Mouse (Mus musculus) midbrain, embryonic 16.5 days (tissue): ENCODE results near the gene Lman2l. TPM values are rescaled to one million over a fixed set of nuclear protein-coding genes. Genes with fewer than 3 reads are reported as not detected.

Experiments
- ATAC-seq: fragments of 200-750 bp; cut with Nextera tagmentation; 2 replicates; pipeline ENCODE4 v1.8.0; 2017; ENCODE audit warnings: moderate TSS enrichment
- H3K27ac ChIP-seq: fragments of 300-500 bp; sonication (generic); 2 replicates; pipeline ENCODE4 v1.5.1; 2014; ENCODE audit warnings: mild to moderate bottlenecking, low read length, mixed read lengths
- H3K27me3 ChIP-seq: fragments of 300-500 bp; sonication (generic); 2 replicates; pipeline ENCODE4 v1.6.1; 2014; ENCODE audit warnings: low read depth, low read length, mixed read lengths; ENCODE audit not compliant: control insufficient read depth, insufficient read depth
- H3K36me3 ChIP-seq: fragments of 300-500 bp; sonication (generic); 2 replicates; pipeline ENCODE4 v1.6.1; 2014; ENCODE audit warnings: mild to moderate bottlenecking, low read length, moderate library complexity, mixed read lengths; ENCODE audit not compliant: control insufficient read depth, insufficient read depth
- H3K4me1 ChIP-seq: fragments of 300-500 bp; sonication (generic); 2 replicates; pipeline ENCODE4 v1.6.1; 2014; ENCODE audit warnings: mild to moderate bottlenecking, low read length, mixed read lengths; ENCODE audit not compliant: control insufficient read depth, insufficient read depth
- H3K4me2 ChIP-seq: fragments of 300-500 bp; sonication (generic); 2 replicates; pipeline ENCODE4 v1.6.1; 2014; ENCODE audit warnings: mild to moderate bottlenecking, low read length, mixed read lengths
- H3K4me3 ChIP-seq: fragments of 300-500 bp; sonication (generic); 2 replicates; pipeline ENCODE4 v1.5.1; 2014; ENCODE audit warnings: low read depth, mild to moderate bottlenecking, low read length, moderate library complexity, mixed read lengths
- H3K9ac ChIP-seq: fragments of 300-500 bp; sonication (generic); 2 replicates; pipeline ENCODE4 v1.6.1; 2014; ENCODE audit warnings: low read depth, low read length, mixed read lengths
- H3K9me3 ChIP-seq: fragments of 300-500 bp; sonication (generic); replicated peaks from 2 replicates; pipeline ENCODE4 v1.6.1; 2014; ENCODE audit warnings: mild to moderate bottlenecking, low read length, mixed read lengths; ENCODE audit not compliant: control insufficient read depth, poor library complexity, severe bottlenecking
- WGBS: fragments of 180-500 bp; shearing (Covaris S2); extraction: QIAGEN DNeasy Blood & Tissue Kit; methylation state at CpG from one replicate; pipeline ENCODE4 v1.1.7; 2014; 5-methylcytosine and 5-hydroxymethylcytosine counted together
- polyA plus RNA-seq: library from polyadenylated mRNA; unstranded; fragments of >200 nt; fragmentation: Nextera tagmentation; extraction: Ambion mirVana; gene quantifications from 2 replicates; pipeline ENCODE4 v1.2.1, GENCODE M21; 2015

The Lman2l gene
- polyA plus RNA-seq, 1 experiment from 2014 or later = 65.7 TPM

DNA sequence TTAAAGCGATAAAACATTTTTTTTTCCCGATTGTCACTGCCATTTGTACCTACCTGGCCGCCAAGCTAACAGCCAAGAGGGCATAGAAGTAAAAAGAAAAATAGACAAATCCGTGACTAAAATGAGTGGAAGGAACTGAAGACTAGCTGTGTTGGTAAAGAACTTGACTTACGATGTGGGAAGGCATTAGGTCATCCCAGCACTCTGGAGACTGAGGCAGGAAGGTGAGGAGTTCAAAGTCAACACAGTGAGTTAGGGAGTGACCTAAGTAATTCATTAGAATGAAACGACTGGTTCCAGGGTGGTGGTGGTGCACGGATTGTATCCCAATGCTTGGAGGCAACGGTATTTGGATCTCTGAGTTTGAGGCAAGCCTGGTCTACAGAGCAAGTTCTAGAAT, 437 bp upstream of the Lman2l start:
- H3K9me3 ChIP-seq = no peaks in the 10 kb centered on the region
- H3K9ac ChIP-seq = 0 out of 2 replicates have a peak overlapping the region, but pooled peaks have one; percentile 4
- H3K4me1 ChIP-seq = peaks cover 12% of the 10 kb centered on the region
- no peaks in the 10 kb centered on the region for H3K27me3 ChIP-seq
- peak; percentile 43 for ATAC-seq
- 41% methylated on average over 8 of the region's 8 CpGs for WGBS
- peaks cover 5% of the 10 kb centered on the region; the same call in 1 of the 2 replicates for H3K36me3 ChIP-seq
- peak overlapping the region; percentile 85 for H3K4me3 ChIP-seq
- peak overlapping the region; percentile 45 for H3K4me2 ChIP-seq
- peak overlapping the region; percentile 75 for H3K27ac ChIP-seq

DNA sequence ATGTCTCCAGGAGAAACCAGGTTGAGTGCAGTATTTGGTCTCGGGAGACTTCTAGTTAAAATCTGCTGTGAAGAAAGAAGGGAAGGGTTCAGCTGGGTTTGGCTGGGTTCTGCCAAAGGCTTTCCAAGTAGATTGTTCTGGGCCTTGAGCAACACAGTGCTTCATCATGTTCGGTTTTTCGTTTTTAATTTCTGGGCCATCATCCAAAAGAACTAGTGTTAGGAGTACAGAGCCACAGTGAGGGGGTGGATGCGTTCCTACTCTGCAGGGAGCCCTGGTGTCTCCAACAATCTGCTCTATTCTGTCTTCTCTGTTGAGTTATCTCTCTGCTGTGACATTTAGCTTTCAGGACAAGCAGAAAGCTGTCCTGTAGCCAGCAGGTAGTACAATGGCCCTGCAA, 4.0 kb downstream of the Lman2l start:
- Histone ChIP-seq H3K27ac (no peak overlapping the region), H3K4me3 (no peak overlapping the region), H3K27me3 (no peaks in the 10 kb centered on the region), H3K36me3 (peaks cover 26% of the 10 kb centered on the region), H3K4me2 (no peak overlapping the region), H3K9me3 (no peaks in the 10 kb centered on the region), H3K9ac (no peak overlapping the region), H3K4me1 (peaks cover 12% of the 10 kb centered on the region)
- 89% methylated on average over 4 of the region's 4 CpGs for WGBS
- no peak for ATAC-seq

DNA sequence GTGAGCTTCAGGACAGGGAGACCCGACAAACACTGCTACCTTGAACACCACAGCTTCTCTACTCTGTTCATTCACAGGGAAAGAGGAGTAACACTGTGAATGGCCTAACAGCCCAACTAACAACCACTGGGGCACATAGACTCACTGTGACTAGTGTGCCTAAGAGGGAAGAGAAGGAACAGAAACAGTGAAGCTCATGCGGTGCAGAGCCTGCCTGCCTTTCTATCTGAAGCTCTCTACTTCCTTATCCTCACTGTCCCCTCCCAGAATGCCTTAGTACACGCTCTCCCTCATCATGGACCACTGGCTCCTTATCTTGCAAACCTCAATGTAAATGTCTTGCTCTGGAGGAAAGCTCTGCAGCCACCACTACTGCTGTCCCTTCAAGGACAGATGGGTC, 7.8 kb downstream of the Lman2l start:
- 93% methylated on average over 3 of the region's 3 CpGs for WGBS
- H3K4me1 ChIP-seq = no peaks in the 10 kb centered on the region
- H3K36me3 ChIP-seq = peaks cover 33% of the 10 kb centered on the region

DNA sequence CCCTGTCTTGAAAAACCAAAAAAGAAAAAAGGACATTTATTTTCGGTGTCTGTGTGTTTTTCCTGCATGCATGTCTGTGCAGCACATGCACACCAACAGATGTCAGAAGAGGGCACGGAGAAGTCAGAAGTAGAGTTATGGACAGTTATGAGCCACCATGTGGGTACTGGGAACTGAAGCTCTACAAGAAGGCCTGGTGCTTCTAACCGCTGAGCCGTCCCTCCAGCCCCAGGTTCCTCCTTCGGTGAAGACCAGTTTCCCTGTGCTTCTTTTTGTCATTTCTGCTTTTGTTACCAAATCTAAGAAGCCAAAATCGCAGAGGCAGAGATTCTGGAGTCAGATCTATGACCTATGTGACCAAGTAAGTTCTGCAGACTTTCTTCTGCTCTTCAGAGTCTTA, 8.6 kb downstream of the Lman2l start:
- no peak overlapping the region for H3K4me3 ChIP-seq
- H3K4me1 ChIP-seq = no peaks in the 10 kb centered on the region
- H3K36me3 ChIP-seq = peaks cover 31% of the 10 kb centered on the region
- H3K4me2 ChIP-seq = no peak overlapping the region
- no peak for ATAC-seq
- no peaks in the 10 kb centered on the region for H3K27me3 ChIP-seq
- no peak overlapping the region for H3K9ac ChIP-seq
- H3K9me3 ChIP-seq = no peaks in the 10 kb centered on the region
- 98% methylated on average over 6 of the region's 6 CpGs for WGBS
- H3K27ac ChIP-seq = no peak overlapping the region

More for the DNA sequence above, 7.8 kb downstream of the Lman2l start:
- no peak overlapping the region for H3K4me2 ChIP-seq
- H3K4me3 ChIP-seq = no peak overlapping the region
- ATAC-seq = no peak
- no peak overlapping the region for H3K27ac ChIP-seq
- H3K9me3 ChIP-seq = no peaks in the 10 kb centered on the region
- no peaks in the 10 kb centered on the region for H3K27me3 ChIP-seq
- H3K9ac ChIP-seq = no peak overlapping the region

DNA sequence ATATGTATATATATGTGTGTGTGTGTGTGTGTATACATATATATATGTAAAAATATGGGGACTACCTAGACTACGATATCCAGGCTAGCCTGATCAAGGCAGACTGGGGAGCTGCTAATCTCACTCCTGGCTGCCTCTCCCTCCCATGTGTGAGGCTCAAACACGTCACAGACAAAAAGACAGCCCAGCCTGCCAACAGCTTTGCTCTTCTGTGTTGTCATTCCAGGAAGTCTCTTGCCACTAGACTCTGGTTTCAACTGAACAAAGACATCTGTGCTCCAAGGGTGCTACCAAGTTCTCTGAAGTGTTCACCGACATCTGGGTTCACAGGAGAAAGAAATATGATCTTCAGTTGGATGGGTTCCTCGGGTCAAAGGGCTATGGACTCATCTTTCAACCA, 10.0 kb downstream of the Lman2l start:
- 80% methylated on average over 4 of the region's 4 CpGs for WGBS
- no peaks in the 10 kb centered on the region for H3K9me3 ChIP-seq
- no peaks in the 10 kb centered on the region for H3K27me3 ChIP-seq
- no peak overlapping the region for H3K9ac ChIP-seq
- peaks cover 36% of the 10 kb centered on the region for H3K36me3 ChIP-seq
- H3K4me2 ChIP-seq = no peak overlapping the region
- ATAC-seq = no peak
- no peak overlapping the region for H3K27ac ChIP-seq
- no peaks in the 10 kb centered on the region for H3K4me1 ChIP-seq
- H3K4me3 ChIP-seq = no peak overlapping the region

DNA sequence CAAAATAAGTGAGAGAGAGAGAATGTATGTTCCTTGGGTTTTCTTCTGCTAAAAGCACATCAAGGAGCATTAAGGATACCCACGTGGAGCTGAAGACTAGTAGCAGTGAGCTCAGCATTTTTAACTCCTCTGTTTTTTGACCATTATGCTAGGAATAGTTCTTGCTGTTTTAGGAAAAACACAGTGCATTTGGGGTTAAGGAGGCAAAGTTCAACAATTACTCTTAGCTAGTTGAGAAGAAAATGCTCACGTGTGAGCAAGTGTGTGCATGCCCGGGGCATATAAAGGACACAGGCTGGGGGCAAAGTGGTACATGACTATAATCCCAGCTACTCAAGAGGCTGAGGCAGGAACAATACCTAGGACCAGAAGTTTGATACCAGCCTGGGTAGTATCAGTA, 11.5 kb downstream of the Lman2l start:
- Histone ChIP-seq H3K4me3 (no peak overlapping the region), H3K4me2 (no peak overlapping the region), H3K9me3 (no peaks in the 10 kb centered on the region), H3K27ac (no peak overlapping the region), H3K27me3 (no peaks in the 10 kb centered on the region), H3K9ac (no peak overlapping the region), H3K4me1 (no peaks in the 10 kb centered on the region), H3K36me3 (peaks cover 36% of the 10 kb centered on the region)
- ATAC-seq = no peak
- WGBS = 96% methylated on average over 3 of the region's 3 CpGs

DNA sequence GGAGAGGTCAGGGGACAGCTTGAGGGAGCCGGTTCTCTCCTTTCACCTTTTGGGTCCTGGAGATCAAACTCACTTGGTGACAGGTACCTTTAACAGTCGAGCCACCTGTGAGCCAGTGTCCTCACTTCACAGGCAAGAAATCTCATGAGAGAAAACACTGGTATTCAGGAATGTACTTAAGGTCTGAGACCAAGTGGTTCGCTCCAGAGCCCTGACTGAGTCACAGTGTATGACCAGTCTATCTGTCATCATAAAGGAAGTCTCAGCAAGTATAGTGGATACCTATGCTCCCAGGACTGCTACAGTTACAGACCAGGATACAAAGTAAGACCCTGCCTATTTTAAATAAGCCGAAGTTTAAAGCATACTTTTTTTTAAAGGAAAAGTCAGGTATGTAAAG, 12.1 kb downstream of the Lman2l start:
- 91% methylated on average over 4 of the region's 4 CpGs for WGBS
- H3K36me3 ChIP-seq = peaks cover 39% of the 10 kb centered on the region
- no peak overlapping the region for H3K9ac ChIP-seq

DNA sequence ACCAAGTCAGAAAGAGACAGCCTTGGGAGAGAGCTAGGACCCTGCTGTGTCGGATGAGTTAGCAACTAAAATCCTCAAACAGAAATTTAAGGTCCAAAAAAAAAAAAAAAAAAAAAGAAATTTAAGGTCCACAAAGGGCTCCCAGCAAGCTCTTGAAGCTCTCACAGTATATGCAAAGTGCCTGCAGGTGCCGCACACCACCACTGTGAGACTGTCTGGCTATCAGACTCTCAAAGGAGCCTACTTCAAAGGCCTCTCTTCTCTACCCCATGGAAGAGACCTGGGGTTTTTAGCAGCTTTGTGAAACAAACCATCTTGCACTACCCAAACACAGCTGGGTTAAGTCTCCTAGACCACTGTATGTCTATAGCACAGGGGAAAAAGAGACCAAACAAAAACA, 15.6 kb downstream of the Lman2l start:
- Histone ChIP-seq H3K4me1 (no peaks in the 10 kb centered on the region), H3K4me3 (no peak overlapping the region), H3K9ac (no peak overlapping the region), H3K9me3 (no peaks in the 10 kb centered on the region), H3K27ac (no peak overlapping the region), H3K4me2 (no peak overlapping the region), H3K27me3 (no peaks in the 10 kb centered on the region), H3K36me3 (peaks cover 45% of the 10 kb centered on the region)
- WGBS = 88% methylated on average over 2 of the region's 2 CpGs
- no peak for ATAC-seq

More for the DNA sequence above, 12.1 kb downstream of the Lman2l start:
- Histone ChIP-seq H3K4me2 (no peak overlapping the region), H3K27me3 (no peaks in the 10 kb centered on the region), H3K9me3 (no peaks in the 10 kb centered on the region), H3K27ac (no peak overlapping the region), H3K4me1 (no peaks in the 10 kb centered on the region), H3K4me3 (no peak overlapping the region)
- ATAC-seq = no peak

DNA sequence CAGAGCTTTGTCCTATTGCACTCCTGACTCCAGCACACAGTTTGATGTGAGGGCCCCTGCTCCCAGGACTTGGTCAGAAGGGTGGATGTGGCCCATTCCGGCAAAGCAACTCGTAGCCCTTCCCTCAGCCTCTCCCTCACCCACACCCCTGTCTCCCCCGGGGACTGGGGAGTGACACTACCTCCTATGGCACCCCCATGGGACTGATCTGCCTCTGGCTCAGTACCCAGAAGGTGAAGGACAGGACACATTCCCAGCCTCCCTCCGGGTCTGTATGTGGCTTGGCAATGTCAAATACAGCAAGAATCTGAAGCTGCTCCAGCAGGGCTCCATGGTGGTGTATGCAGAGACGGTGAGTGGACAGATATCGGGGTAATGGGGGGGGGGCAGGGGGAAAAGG, 40.5 kb downstream of the Lman2l start:
- 79% methylated on average over 6 of the region's 6 CpGs for WGBS
- H3K4me2 ChIP-seq = no peak overlapping the region

More for the DNA sequence above, 40.5 kb downstream of the Lman2l start:
- Histone ChIP-seq H3K9ac (no peak overlapping the region), H3K36me3 (no peaks in the 10 kb centered on the region), H3K27ac (no peak overlapping the region), H3K9me3 (no peaks in the 10 kb centered on the region), H3K4me3 (no peak overlapping the region), H3K4me1 (peaks cover 18% of the 10 kb centered on the region), H3K27me3 (no peaks in the 10 kb centered on the region)
- ATAC-seq = no peak
